Mouse (Mus musculus) layer of hippocampus, adult 8-10 months (tissue): ENCODE measurements around the gene Qars. TPM values are rescaled to one million over a fixed set of nuclear protein-coding genes. Genes with fewer than 3 reads are reported as not detected.

Experiments
- DNase-seq, 2 experiments: peaks; one replicate each; pipeline ENCODE4 v3.0.0; 2022; ENCODE audit warnings: low spot score in 2 of 2
- total RNA-seq, 4 experiments: library from RNA; stranded (reverse); gene quantifications; 2 replicates each; pipeline ENCODE4 v1.2.4; 2022

Qars gene
- total RNA-seq, 4 experiments from 2014 or later = 84.0 to 96.5 (median 89.4) TPM

DNA sequence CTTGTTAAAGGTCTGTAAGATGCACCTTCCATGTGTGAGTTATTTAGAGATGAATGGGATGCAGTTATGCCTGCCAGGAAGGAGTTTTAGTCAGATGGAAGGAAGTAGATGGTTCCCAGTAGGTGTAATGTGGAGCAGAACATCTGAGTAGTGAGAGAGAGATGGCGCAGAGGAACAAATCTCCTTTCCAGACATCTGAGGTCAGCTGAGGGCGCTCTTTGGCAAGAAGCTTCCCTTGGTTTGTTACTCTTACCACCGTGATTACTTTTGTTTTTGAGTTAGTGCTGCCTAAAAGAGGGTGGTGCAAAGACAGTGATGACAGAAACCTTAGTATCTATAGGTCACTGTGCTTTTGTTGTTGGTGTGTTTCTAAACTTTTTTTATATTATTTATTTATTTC is 17.9 kb downstream of the Qars start:
- no peak for DNase-seq

GRCm38 (mm10) chr9:108530954-108531353 is 23.4 kb downstream of the Qars start:
- DNase-seq = no peak

DNA sequence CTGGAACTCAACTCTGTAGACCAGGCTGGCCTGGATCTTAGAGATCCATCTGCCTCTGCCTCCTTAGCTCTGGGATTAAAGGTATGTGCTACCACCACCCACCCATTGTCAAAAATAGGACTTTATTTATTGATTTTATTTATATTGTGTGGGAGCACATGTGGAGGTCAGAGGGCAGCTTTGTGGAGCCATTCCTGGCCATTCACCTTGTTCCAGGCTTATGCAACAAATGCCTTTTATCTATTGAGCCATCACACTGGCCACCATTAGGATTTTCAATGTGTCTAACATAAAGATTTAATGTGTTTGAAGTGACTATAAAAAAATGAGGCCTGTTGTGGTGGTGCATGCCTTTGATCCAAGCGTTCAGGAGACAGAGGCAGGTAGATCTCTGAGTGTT is 24.0 kb downstream of the Qars start:
- DNase-seq = no peak

DNA sequence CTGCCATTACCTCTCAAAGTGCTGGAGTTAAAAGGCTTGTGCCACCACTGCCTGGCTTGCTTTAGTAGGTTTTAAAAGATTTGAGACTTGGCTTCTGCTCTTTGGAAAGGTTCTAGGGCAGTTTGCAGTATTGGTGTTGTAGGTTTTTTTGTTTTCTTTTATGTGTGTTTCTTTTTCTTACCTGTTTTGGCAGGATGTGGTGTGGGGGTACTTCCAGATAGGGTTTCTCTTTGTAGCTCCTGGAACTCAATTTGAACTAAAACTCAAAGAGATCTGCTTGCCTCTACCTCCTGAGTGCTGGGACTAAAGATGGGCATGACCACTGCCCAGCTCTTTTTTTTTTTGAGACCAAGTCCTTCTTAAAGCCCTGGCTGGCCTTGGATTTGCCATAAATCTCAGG is 33.3 kb downstream of the Qars start:
- DNase-seq = no peak

- no peak for DNase-seq
Observed at GRCm38 (mm10) chr9:108545986-108546385, 38.5 kb downstream of the Qars start.

- no peak for DNase-seq
Observed at GRCm38 (mm10) chr9:108546875-108547274, 39.4 kb downstream of the Qars start.

- DNase-seq = no peak
Observed at GRCm38 (mm10) chr9:108559169-108559568, 51.7 kb downstream of the Qars start.

- peak; percentile 93 to 95 for DNase-seq
Observed at GRCm38 (mm10) chr9:108560227-108560841, 52.8 kb downstream of the Qars start, which contains the start of gene Impdh2. Impdh2 (plus strand) TSS chr9:108560286.

DNA sequence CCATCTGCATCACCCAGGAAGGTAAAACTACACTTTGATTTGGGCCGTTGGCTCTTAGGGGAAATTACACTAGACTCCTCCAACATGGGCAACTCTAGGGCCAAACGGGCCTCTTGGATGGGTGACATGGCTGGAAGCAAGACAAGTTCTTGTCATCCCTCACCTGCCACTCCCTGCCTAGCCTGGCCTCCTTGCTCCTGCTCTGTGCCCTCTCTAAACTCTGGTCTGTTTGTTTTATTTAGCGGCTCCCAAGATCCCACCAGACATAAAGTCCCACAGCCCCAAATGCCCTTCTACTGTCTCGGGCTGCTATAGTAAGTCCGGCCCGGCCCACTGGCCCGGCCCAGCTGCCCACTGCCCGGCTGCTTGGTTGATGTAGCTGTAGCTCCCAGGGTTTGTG is 56.2 kb downstream of the Qars start:
- no peak for DNase-seq

DNA sequence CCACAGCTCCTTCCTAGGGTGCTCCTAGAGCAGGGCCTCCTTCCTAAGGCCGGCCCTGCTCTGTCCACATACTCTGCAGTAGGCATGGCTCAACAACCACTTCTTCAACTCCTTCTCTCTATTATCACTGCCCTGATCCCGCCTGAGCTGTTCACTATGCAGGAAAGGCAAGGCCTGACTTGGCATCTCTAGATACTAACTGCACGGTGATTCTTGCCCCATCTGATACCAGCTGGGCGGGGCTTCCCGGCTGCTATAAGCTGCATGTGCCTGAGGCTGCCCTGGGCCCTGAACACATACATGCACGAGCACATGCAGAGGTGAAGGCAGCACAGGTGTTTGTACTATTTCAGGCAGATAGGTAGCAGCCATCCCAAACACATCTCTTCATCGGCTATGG is 56.6 kb downstream of the Qars start:
- peak in 1 of 2 experiments; percentile 9 for DNase-seq

Other genes starting within 250 kb of the Qars start
- gene Dag1, start 243.7 kb upstream of the Qars start, total RNA-seq = 10 to 100 TPM; 70.4 to 75.9 (median 73.9) TPM
- 100 to 1,000 TPM; 106 to 131 (median 116) TPM for gene Nicn1, start 217.3 kb upstream of the Qars start, total RNA-seq
- gene Amt, start 210.9 kb upstream of the Qars start, total RNA-seq = 10 to 100 TPM; 30.1 to 37.2 (median 34.8) TPM
- gene Rhoa, start 201.6 kb upstream of the Qars start, total RNA-seq = 100 to 1,000 TPM; 157 to 186 (median 166) TPM
- 10 to 100 TPM; 31.7 to 39.2 (median 36.8) TPM for gene Tcta, start 201.5 kb upstream of the Qars start, total RNA-seq
- 100 to 1,000 TPM in 1 of 4 experiments, 10 to 100 TPM in 3; 57.7 to 113 (median 78.2) TPM for gene Gpx1, start 168.8 kb upstream of the Qars start, total RNA-seq
- 100 to 1,000 TPM; 102 to 124 (median 112) TPM for gene Usp4, start 159.9 kb upstream of the Qars start, total RNA-seq
- 1 to 10 TPM; 1.3 to 2.1 (median 1.9) TPM for gene 1700102P08Rik, start 114.9 kb upstream of the Qars start, total RNA-seq
- under 1 TPM; 0.11 to 0.26 (median 0.15) TPM for gene Ccdc36, start 79.2 kb upstream of the Qars start, total RNA-seq
- not detected for gene BC048562, start 71.2 kb upstream of the Qars start, total RNA-seq
- 10 to 100 TPM; 31.3 to 44.7 (median 36.6) TPM for gene Ccdc71, start 47.2 kb upstream of the Qars start, total RNA-seq
- gene Klhdc8b, start 46.1 kb upstream of the Qars start, total RNA-seq = 10 to 100 TPM; 22.0 to 32.0 (median 24.2) TPM
- 10 to 100 TPM; 28.9 to 46.8 (median 34.7) TPM for gene Lamb2, start 28.0 kb upstream of the Qars start, total RNA-seq
- 100 to 1,000 TPM; 144 to 189 (median 157) TPM for gene Usp19, start 17.1 kb upstream of the Qars start, total RNA-seq
- gene Qrich1, start 9.1 kb downstream of the Qars start, total RNA-seq = 100 to 1,000 TPM; 141 to 150 (median 146) TPM
- 10 to 100 TPM; 53.1 to 59.5 (median 58.0) TPM for gene Impdh2, start 52.6 kb downstream of the Qars start, total RNA-seq
- 10 to 100 TPM; 63.7 to 73.3 (median 70.0) TPM for gene Ndufaf3, start 59.7 kb downstream of the Qars start, total RNA-seq
- gene Dalrd3, start 62.2 kb downstream of the Qars start, total RNA-seq = 100 to 1,000 TPM in 1 of 4 experiments, 10 to 100 TPM in 3; 89.4 to 104 (median 95.7) TPM
- gene Wdr6, start 71.0 kb downstream of the Qars start, total RNA-seq = 100 to 1,000 TPM; 123 to 146 (median 129) TPM
- gene P4htm, start 90.0 kb downstream of the Qars start, total RNA-seq = 10 to 100 TPM; 92.9 to 99.1 (median 97.8) TPM
- gene Arih2, start 141.7 kb downstream of the Qars start, total RNA-seq = 10 to 100 TPM; 49.4 to 60.4 (median 54.9) TPM
- 10 to 100 TPM; 14.3 to 17.4 (median 16.6) TPM for gene Slc25a20, start 154.4 kb downstream of the Qars start, total RNA-seq
- 10 to 100 TPM; 41.1 to 58.2 (median 50.9) TPM for gene Prkar2a, start 181.6 kb downstream of the Qars start, total RNA-seq